Mouse (Mus musculus) cerebellum, postnatal 10 days (tissue): ENCODE data around the gene Disp1.

Experiments
- DNase-seq, 2 experiments: peaks; one replicate each; pipeline ENCODE4 v3.0.0; 2021; ENCODE audit warnings: mixed read lengths in 2 of 2

The Disp1 gene

GRCm38 (mm10) chr1:183220796-183221718 is at the start of gene Disp1:
Disp1 (minus strand) TSS chr1:183221522.
- DNase-seq: peak; percentile 79 to 80

- DNase-seq: no peak
These were observed 46.3 kb upstream of the Disp1 start for GRCm38 (mm10) chr1:183267666-183268065.

- DNase-seq: no peak
These were observed 44.7 kb upstream of the Disp1 start for GRCm38 (mm10) chr1:183265921-183266467.

- no peak for DNase-seq
These were observed 43.1 kb upstream of the Disp1 start for GRCm38 (mm10) chr1:183264145-183265008.

GRCm38 (mm10) chr1:183252574-183252973 is 31.3 kb upstream of the Disp1 start:
- DNase-seq: no peak

GRCm38 (mm10) chr1:183251818-183252217 is 30.5 kb upstream of the Disp1 start:
- DNase-seq: no peak

- DNase-seq: no peak
These were observed 29.3 kb upstream of the Disp1 start for GRCm38 (mm10) chr1:183250612-183251011.

- DNase-seq: no peak
These were observed 26.8 kb upstream of the Disp1 start for GRCm38 (mm10) chr1:183248144-183248543.

- peak; percentile 19 to 25 for DNase-seq
These were observed 22.0 kb upstream of the Disp1 start for GRCm38 (mm10) chr1:183243293-183243692.

- peak; percentile 31 to 61 for DNase-seq
These were observed 16.6 kb upstream of the Disp1 start for GRCm38 (mm10) chr1:183237901-183238300.

- no peak for DNase-seq
These were observed 15.1 kb upstream of the Disp1 start for GRCm38 (mm10) chr1:183236460-183236859.

- DNase-seq: no peak
These were observed 12.4 kb upstream of the Disp1 start for GRCm38 (mm10) chr1:183233679-183234174.

GRCm38 (mm10) chr1:183232985-183233678 is 11.8 kb upstream of the Disp1 start:
- no peak for DNase-seq

GRCm38 (mm10) chr1:183227469-183227868 is 6.1 kb upstream of the Disp1 start:
- no peak for DNase-seq

GRCm38 (mm10) chr1:183219021-183219420 is 2.3 kb downstream of the Disp1 start:
- DNase-seq: no peak

- peak; percentile 49 to 56 for DNase-seq
These were observed 4.6 kb downstream of the Disp1 start for GRCm38 (mm10) chr1:183216691-183217090.

GRCm38 (mm10) chr1:183215706-183216105 is 5.6 kb downstream of the Disp1 start:
- no peak for DNase-seq

GRCm38 (mm10) chr1:183213850-183214249 is 7.5 kb downstream of the Disp1 start:
- no peak for DNase-seq

- DNase-seq: peak; percentile 69 to 76
These were observed 8.5 kb downstream of the Disp1 start for GRCm38 (mm10) chr1:183212757-183213211.

GRCm38 (mm10) chr1:183210115-183210514 is 11.2 kb downstream of the Disp1 start:
- no peak for DNase-seq

GRCm38 (mm10) chr1:183207623-183208022 is 13.7 kb downstream of the Disp1 start:
- no peak for DNase-seq

- no peak for DNase-seq
These were observed 14.2 kb downstream of the Disp1 start for GRCm38 (mm10) chr1:183207141-183207540.
